Mouse (Mus musculus) T-cell, adult 2 months (primary cell): ENCODE data around the gene Kif5c.
A peak's percentile ranks its signal among the peaks of the same experiment; 100 is the strongest.

ENCODE experiments used
- DNase-seq: peaks from one replicate; pipeline ENCODE4 v3.0.0; 2022; ENCODE audit warnings: low spot score

Kif5c gene

GRCm38 (mm10) chr2:49720343-49720742, 101.2 kb downstream of the Kif5c start:
- no peak for DNase-seq

GRCm38 (mm10) chr2:49722331-49722730, 103.2 kb downstream of the Kif5c start:
- no peak for DNase-seq

- DNase-seq = no peak
These were observed 103.9 kb downstream of the Kif5c start for GRCm38 (mm10) chr2:49722983-49723382.

- no peak for DNase-seq
These were observed 107.6 kb downstream of the Kif5c start for GRCm38 (mm10) chr2:49726672-49727071.

GRCm38 (mm10) chr2:49727199-49727598, 108.1 kb downstream of the Kif5c start:
- peak; percentile 35 for DNase-seq

GRCm38 (mm10) chr2:49727686-49728085, 108.6 kb downstream of the Kif5c start:
- no peak for DNase-seq

GRCm38 (mm10) chr2:49728896-49729610, 110.0 kb downstream of the Kif5c start:
- DNase-seq = no peak

- no peak for DNase-seq
These were observed 110.5 kb downstream of the Kif5c start for GRCm38 (mm10) chr2:49729611-49729969.

- DNase-seq = no peak
These were observed 111.1 kb downstream of the Kif5c start for GRCm38 (mm10) chr2:49730183-49730582.

GRCm38 (mm10) chr2:49732745-49733655, 113.9 kb downstream of the Kif5c start:
- DNase-seq = peak; percentile 26

- peak; percentile 35 for DNase-seq
These were observed 114.5 kb downstream of the Kif5c start for GRCm38 (mm10) chr2:49733656-49734008.

- peak; percentile 75 for DNase-seq
These were observed 115.1 kb downstream of the Kif5c start for GRCm38 (mm10) chr2:49734013-49734780.

GRCm38 (mm10) chr2:49735386-49735785, 116.3 kb downstream of the Kif5c start:
- no peak for DNase-seq

GRCm38 (mm10) chr2:49739046-49739445, 119.9 kb downstream of the Kif5c start:
- no peak for DNase-seq

GRCm38 (mm10) chr2:49741026-49741425, 121.9 kb downstream of the Kif5c start:
- DNase-seq = no peak

- peak; percentile 29 for DNase-seq
These were observed 123.0 kb downstream of the Kif5c start for GRCm38 (mm10) chr2:49741895-49742734.

- no peak for DNase-seq
These were observed 123.8 kb downstream of the Kif5c start for GRCm38 (mm10) chr2:49742919-49743318.

GRCm38 (mm10) chr2:49743775-49744174, 124.7 kb downstream of the Kif5c start:
- no peak for DNase-seq

GRCm38 (mm10) chr2:49744251-49745093, 125.4 kb downstream of the Kif5c start:
- DNase-seq = no peak

GRCm38 (mm10) chr2:49745094-49745781, 126.1 kb downstream of the Kif5c start:
- no peak for DNase-seq
